Mouse (Mus musculus) layer of hippocampus, postnatal 14 days (tissue): Measurements from ENCODE around the gene Edem3. TPM values are rescaled to one million over a fixed set of nuclear protein-coding genes. Genes with fewer than 3 reads are reported as not detected.

Experiments used
- DNase-seq, 2 experiments: peaks; one replicate each; pipeline ENCODE4 v3.0.0; 2021 to 2022; ENCODE audit warnings: low spot score in 2 of 2, mixed read lengths in 1 of 2
- long read RNA-seq, 2 experiments: library from polyadenylated mRNA; stranded (forward); transcript quantifications; one replicate each; pipeline ENCODE4 v2.0.0; 2021
- total RNA-seq, 2 experiments: library from RNA; stranded (reverse); gene quantifications; 2 replicates each; pipeline ENCODE4 v1.2.3; 2021

The Edem3 gene
- total RNA-seq, result 10 to 100 TPM; 38.1 to 38.3 TPM
- long read RNA-seq, experiment 1, full-length matches to known transcripts, result 7 of 14 reads
- long read RNA-seq, experiment 1, partial matches to known transcripts, result 2 of 14 reads
- long read RNA-seq, experiment 1, other reads (novel, unspliced or antisense), result 5 of 14 reads
- long read RNA-seq, experiment 2, full-length matches to known transcripts, result 14 of 26 reads
- long read RNA-seq, experiment 2, partial matches to known transcripts, result 2 of 26 reads
- long read RNA-seq, experiment 2, other reads (novel, unspliced or antisense), result 10 of 26 reads

DNA sequence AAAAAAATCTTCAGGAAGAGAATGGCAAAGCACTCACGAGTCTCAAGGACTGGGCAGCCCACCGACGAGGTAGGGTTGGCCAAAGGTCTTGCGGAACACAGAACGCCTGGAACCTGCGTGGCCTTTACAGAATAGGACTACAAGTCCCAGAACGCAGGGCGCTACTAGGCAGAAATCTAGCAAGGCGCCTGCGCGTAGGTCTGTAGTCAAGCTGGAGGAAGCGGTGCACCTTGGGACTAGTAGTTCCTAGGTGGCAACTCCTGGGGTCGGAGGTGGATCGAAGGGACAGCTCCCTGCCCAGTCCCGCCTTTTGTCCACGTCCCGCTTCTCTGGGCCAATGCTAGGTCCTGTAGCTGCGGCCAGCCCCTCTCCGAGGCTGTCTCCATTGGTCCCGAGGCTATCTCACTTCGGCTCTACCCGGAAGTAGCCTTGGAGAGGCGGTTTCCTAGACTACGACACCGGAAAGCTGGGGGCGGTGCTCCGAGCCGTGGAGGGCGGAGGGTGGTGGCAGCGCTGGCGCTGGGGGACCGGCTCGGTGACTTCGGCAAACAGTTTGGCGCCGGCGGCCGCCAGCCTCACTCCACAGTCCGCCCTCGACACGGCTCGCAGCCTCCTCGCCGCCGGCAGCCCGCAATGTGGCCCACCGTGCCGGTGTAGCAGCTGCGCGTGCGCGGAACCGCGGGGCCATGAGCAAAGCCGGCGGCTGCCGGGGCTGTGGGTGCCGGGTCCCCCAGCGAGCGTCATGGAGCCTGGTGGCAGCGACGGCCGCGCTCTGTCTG, at the start of gene Edem3:
Gene Edem3, plus strand, starts transcription at position 491 of the 779 bp plus-strand sequence.
- DNase-seq, result peak; percentile 97 to 99

DNA sequence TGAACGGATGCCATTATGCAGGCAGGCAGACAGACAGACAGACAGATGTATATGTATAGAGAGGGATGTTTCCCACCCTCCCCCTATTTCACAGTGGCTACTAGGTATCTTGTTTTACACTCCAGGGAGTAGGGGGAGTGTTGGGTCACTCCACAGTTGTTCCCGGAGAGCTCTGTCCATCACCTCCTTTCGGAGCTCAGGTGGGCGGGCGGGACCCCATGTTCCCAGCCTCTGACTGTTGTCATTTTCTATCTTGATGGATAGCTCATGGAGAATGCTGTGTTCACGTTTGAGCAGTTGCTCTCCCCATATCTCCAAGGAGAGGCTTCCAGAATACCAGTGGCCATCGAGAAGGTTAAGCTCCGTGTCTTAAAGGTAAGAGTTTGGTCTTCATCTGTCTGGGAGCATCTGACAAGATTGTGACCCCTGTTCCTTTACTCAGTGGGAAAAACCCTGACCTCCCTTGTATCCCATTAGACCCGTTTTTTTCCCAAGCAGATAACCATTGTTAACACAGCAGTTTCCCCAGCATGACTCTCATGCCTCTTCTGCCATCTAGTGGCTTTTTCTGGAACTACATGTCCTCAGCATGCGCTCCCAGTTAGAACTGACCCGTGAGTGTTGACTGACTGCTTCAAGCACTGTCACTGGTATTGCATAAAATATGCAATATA, 49.3 kb upstream of the Edem3 start:
- DNase-seq, result peak; percentile 86 to 93

DNA sequence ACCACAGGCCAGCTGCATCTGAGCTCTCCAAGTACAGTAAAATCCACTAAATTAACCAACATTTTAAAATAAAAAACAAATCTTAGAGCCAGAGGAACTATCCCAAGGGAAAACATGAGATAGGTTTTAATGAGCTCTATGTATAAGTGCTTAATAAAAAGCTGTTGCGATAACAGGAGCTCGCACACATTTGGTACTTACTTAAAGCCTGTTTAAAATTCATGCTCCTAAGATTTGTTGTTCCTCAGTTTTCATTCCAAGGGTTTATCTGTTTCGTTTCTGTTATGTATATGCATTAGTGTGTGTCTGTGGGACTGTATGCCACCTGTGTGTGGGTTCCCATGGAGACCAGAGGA, 48.8 kb upstream of the Edem3 start:
- DNase-seq, result no peak

DNA sequence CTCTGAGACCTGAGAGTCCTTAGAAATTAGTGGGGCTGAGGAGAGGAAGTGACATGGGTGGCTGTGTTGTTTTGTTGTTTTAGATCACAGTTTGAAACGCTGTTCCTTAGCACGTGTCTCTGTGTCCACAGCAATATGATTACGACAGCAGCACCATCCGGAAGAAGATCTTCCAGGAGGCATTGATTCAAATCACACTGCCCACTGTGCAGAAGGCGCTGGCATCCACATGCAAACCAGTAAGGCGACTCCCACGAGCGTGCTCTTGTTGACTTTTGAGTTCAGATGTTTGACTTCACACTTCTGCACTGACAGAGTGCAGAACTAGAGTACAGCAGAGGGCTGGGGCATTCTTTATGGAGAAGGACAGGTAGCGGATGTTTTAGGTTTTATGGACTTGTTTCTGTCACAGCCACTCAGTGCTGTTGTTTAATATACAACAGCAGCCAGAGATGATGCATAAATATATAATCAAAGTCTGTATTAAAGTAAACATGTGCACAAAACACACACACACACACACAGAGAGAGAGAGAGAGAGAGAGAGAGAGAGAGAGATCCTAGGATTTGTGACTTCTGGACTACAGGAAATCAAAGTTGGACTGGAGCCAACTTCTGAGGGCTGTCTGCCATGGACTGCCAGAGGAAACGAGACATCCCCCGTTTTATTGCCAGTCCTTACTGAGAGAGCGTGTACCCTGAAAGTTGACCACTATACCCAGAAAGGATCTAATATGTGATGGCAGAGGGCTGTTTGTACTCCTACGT, 46.0 kb upstream of the Edem3 start:
- no peak for DNase-seq

DNA sequence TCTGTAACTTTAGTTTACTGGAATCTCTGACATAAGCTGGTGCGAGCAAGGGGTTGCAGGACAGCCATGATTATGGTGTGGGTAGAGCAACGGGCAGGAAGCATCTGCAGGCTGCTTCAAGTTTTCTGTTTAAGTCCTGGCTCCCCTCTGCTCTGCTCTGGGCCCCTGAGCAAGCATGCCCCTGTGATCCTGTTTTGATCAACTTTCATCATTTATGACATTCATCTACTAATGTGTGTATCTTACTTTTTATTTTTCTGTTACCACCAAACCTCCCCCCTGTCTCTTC, 45.5 kb upstream of the Edem3 start:
- no peak for DNase-seq

DNA sequence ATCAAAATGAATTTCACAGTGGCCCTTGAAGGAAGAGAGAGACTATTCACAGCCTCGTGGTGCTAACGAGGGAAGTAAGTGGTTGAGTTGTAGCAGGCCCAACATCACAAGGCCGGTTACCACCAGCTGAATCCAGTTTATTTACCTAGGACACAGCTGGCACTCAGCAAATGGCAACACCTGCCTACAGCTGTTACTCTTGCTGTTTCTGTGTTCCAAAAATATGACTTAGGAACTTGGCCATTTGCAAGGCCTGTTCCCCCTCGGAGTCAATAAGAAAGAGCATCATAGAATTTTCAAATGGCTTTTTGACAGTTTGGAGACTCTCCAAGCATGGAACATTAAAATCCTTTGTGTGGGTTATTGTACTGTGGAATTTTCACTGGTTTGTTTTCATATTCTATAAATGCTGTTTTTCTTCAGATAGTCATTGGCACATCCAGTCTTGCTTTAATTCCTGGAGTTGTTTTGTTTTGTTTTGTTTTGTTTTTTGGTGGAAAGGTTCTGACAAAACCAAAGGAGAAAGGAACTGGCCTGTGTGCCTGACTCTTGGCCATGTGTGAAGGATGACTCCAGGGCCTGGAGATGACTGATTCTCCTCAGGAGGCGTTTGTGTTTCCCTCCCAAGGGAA, 44.6 kb upstream of the Edem3 start:
- no peak for DNase-seq

DNA sequence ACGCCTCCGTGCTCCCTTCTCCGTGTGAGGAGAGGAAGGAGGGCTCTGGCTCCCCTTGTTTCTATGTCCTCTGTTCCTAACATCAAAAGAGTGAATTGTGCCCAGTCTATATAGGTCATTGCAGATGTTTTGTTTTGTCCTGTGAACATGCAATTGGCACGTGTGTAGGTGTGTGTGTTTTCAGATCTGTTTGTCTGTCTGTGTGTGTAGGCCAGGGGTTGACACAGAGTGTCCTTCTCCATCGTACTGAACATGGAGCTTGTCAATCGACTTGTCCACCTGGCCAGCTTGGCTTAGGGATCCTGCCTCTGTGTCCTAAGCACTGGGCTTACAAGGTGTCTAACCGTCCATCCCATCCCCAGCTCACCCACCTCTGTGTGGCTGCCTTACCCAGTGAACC, 44.1 kb upstream of the Edem3 start:
- DNase-seq, result no peak

DNA sequence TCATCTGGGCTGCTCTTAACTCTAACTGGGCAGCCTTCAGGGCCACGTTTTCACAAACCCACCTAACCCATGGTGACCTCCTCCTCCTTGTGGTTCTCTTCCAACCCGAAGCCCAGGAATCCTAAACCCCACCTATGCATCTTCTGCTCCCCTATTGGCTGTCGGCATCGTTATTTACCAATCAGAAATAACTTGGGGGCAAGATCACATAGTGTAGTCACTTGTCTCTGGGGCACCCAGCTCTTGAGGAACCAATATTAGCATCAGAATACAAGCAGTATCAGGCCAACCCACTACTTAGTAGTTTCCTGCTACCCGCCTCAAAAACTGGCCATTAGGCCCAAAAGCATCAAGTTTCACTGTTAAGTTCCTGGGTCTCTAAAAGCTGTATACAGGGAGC, 42.5 kb upstream of the Edem3 start:
- no peak for DNase-seq

DNA sequence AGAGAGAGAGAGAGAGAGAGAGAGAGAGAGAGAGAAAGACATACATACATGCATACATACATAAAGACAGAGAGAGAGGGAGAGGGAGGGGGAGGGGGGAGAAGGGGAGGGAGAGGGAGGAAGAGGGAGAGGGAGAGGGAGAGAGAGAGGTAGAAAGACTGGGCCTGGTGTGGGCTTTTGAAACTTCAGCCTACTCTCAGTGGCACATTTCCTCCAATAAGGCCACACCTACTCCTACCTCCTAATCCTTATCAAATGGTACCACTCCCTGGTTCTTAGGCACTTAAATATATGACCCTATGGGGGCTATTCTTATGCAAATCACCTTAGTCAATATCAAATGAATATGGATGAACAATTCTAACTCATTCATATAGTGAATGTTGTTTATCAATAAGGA, 41.5 kb upstream of the Edem3 start:
- DNase-seq, result no peak

DNA sequence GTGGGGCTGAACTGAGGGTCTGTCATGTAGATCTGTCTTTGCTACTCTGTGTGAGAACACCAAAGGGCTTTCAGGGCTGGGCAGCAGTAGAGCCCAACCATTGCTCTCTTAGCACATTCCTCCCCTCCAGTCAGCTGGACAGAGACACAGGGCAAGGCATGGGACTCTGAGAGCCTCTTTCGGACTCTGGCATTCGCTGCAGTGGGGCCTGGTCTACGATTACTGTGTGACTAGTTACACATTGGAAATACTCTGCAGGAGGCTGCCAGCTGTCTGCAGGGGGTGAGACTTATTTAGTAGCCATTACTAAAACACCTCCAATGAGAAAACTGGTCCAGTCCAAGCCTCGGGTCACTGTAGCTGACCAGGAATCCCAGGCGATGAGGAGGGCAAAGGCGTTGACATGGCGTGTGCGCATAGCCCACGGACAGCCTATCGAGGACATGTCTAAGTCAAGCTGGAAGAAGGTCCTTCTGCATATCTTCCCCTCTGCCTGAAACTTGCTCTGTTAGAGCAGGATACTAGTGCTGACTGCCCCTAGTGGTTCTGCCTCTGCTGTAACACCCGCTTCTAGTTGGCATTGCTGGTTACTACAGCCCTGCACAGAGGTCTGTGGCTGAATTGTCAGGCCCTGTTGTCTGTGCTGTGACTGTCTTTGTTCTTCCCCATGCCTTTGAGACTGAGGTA, 39.0 kb upstream of the Edem3 start:
- DNase-seq, result no peak

DNA sequence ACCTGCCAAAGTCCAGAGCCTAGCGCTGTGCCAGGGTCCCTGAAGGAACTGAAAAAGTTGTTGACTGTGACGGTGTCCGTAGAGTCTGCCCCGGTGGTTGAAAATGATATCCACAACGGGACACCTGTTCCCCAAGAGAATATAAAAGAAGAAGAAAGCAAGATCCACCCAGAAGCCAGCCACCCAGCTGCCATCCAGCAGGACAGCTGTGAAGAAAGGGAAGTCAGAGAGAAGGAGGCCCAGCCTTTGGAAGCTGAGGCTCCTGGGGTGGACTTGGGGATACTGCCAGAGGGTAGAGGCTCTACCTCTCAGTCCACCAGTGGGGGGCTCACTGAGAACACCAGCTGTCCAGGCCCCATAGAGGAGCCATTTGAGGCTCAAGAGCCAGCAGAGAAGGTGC, 37.5 kb upstream of the Edem3 start:
- no peak for DNase-seq

DNA sequence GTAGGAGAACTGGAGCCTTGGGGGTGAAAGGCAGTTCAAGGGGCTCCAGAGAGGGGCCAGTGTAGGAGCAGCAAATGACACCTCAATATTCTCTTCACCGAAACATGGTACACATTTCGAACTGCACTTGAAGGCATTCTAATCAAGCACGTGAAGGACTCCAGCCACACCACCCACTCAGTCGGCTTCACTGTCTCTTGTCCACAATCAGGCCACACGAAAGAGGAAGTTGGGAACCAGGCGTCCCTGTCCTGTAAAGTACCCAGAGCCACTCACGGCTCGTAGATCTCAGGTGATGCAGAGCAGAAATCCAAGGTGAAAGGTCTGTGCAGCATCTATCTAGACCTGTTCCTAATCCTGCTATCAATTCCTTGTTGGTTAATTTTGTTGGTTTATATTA, 36.6 kb upstream of the Edem3 start:
- no peak for DNase-seq

DNA sequence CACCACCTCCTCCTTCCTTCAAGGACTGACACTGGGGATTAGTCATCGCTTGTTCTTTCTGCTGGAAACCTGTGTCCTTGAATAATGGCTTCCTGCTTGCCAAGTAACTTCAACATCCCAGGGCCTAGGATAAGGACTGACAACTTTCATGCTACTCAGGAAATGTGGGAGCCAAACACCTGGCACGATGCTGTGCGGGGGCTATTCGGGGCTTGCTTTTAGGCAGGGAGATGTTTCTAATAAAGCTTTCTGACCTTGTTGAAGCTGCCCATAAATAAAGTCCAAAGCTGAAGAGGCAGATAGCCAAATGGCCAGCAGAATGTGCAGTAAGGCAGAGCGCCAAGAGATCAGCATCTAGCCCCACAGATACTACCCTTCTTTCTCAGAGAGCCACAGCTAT, 35.3 kb upstream of the Edem3 start:
- no peak for DNase-seq

DNA sequence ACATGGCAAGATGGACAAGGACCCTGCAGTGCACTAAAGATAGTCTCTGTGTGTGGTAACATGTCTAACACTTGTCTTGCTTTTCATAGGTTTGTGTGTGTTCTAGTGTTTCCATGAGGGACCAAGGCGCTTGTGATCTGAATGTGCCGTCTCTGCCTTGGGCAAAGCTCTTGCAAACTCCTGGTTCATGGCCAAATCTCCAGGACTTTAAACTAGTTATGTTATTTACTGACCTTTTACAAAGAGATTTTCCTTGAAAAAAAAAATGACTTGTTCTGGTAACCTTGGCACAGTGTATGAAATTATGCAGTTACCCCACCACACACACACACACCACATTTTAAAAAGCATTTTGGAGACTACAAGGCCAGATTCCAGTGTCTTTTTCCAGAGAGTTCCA, 34.6 kb upstream of the Edem3 start:
- no peak for DNase-seq

DNA sequence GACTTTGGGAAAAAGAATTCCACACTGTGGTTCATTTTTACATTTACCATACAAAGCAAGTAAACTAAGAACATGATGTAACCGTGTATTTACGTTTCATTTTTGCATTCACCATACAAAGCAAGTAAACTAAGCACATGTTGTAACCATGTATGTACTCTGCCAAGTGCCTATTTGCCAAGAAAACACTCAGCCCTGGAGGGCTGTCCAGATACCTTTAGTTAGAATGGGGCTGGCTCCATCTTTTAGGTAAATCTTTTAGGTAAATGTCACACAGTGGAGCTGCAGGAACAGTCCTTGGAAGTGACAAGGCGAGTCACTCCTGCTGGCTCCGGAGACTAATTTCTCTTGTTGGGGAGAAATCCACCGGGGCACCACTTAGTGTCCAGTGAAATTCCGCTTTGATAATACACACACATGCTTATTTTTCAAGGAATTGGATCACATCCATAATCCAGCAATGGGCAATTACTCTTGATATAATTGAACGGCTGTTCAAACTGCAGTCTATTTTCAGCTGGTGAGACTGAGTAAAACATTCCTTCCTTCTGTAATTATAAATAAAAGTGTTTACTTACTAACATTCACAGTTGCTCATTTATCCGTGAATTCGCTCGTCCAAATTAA, 33.7 kb upstream of the Edem3 start:
- DNase-seq, result no peak

DNA sequence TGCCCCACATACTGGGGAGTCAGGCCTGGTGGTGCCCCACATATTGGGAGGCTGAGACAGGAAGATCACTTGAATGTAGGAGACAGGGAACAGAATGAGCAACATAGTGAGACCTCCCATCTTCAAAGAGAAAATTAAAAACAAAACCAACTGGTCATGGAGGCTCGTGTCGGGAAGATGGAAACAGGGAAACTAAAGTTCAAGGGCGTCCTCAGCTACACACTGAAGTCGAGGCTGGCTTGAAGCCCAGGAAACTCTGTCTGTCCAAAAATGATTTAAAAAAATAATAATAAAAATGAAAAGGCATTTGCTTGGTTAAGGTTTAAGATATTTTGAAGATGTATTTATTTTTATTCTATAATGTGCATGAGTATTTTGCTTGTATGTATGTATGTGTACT, 31.4 kb upstream of the Edem3 start:
- no peak for DNase-seq

DNA sequence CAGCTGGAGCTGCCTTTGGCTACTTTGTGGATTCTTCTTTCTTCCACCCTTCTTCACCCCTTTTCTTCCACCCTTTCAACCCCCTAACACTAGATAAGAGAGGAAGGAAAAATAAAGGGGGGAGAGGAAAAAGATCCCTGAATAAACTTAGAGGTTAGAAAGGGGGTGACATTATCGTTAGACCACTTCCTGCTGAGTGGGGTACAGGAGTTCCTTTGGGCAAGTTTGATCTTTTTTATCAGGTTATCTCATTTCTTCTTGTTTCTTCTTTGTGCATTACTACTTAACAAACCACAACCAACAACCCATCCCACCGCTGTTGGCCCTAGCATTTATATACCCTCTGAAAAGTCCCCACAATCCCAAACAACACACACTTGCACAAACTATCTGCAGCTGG, 29.6 kb upstream of the Edem3 start:
- DNase-seq, result no peak

DNA sequence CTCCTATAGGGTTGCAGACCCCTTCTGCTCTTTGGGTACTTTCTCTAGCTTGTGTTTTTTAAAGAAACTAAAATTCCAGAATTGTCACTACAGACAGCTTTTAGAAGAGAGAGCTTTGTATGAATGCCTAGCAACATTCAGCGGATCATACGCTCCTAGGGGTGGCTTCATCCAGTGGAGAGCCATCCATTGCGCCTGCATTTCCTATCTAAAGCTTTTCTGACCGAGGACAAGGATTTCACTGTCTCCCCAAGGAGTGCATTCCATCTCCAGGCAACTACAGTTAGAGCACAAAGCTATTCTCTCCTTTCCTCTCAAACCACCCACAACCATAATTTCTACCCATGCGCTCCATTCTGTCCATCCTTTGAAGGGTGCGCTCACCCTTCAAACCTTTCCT, 28.8 kb upstream of the Edem3 start:
- DNase-seq, result no peak

DNA sequence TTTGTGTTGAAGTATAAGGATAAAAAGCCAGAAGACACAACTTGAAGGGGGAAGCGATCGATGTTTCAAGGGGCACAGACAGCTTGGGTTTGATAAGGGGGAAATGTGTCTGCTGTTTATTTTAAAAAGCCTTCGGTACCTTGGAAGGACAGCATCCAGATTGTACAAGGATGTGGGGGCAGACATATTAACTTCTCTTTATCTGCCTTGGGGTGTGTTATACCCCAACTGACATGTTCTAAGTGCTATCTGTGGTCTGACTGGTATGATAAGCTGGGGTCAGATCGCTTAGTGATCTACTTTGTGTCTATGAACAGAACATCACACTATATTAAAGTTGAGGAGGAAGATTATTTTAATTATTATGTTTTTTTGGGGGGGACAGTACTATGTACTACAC, 27.0 kb upstream of the Edem3 start:
- DNase-seq, result no peak

DNA sequence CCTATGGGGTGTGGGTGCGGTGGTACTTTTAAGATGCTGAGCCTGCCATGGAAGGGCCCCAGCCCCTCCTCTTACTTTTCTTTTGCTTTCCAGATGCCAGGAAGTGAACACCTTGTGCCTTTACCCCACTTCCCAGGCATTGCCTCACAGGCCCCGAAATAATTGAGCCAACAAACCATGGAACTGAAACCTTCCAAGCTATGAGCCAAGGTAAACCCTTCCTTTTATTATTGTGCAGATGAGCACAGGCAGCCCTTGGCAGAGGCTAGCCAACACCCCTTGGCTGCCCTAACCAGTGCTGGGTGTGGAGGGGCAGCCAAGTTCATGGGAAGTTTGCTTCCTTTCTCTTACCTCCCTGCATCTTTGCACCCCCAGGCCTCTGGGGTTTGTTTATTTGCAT, 18.0 kb upstream of the Edem3 start:
- DNase-seq, result no peak
